Mouse (Mus musculus): ENCODE results near the gene Mpz.

DNA sequence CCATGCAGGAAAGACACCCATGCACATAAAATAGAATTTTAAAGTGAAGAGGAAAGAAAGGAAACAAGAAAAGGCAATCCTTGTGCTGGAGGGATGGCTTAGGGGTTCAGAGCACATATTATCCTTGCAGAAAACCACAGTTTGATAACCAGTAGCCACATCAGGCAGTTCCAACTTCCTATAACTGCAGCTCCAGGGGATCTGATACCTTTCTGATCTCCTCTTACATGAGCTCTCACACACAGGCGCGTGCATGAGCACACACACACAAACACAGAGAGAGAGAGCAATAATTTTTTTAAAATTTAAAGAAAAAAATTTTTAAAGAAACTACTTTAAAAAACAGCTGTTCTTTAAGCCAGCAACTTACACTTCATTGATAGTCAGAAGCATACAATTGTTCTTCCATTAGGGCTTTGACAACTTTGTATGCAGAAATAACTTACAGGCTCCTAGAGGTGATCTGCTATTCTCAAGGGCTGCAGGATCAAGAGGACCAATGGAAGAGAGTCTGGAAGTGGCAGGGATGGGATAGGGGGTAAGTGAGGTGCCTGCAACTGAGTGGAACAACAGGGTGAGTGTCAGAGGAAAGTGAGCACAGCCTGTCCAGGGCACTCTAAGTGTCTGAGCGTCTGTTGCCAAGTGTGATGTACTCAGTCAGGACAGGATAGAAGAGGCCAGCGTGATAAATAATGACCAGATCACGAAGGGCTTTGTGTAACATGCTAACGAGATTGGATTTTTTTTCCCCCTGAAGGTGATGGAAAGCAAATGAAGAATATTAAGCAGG lies 55.4 kb downstream of the Mpz start:
- TF ChIP-seq CTCF (IDR thresholded peaks at IDR 0.05; ENCODE audit: control insufficient read depth, insufficient read depth, insufficient read length) (no peak), FOSL1 (IDR thresholded peaks at IDR 0.05; ENCODE audit: insufficient read depth, low read length, poor library complexity, severe bottlenecking) (no peak), USF1 (IDR thresholded peaks at IDR 0.05; ENCODE audit: low read depth) (no peak), MAX (IDR thresholded peaks at IDR 0.05) (no peak), MYOD1 (IDR thresholded peaks at IDR 0.05; ENCODE audit: control insufficient read depth, insufficient read length, low read depth) (no peak), MYOG (IDR thresholded peaks at IDR 0.05; ENCODE audit: control insufficient read depth, extremely low read depth, insufficient read length) (no peak), CEBPB (IDR thresholded peaks at IDR 0.05; ENCODE audit: low read depth) (no peak)

Data from C2C12 (cell line).